Mouse (Mus musculus): Measurements from ENCODE around the gene Vsir.

- no peak for TF ChIP-seq CTCF (IDR thresholded peaks at IDR 0.05; ENCODE audit: control insufficient read depth, insufficient read depth, low read length)
- no peak for TF ChIP-seq POLR2A (IDR thresholded peaks at IDR 0.05; ENCODE audit: borderline replicate concordance, control insufficient read depth, low read depth, low read length)
Observed at GRCm38 (mm10) chr10:60303419-60303818, 43.2 kb upstream of the Vsir start.

Data from bone marrow, adult 2 months (tissue).